Mouse (Mus musculus) E14TG2a.4 (cell line): ENCODE results near the gene Cops6.

Experiments used
- CTCF ChIP-seq: conservative IDR thresholded peaks from 2 replicates; pipeline ENCODE4 v1.5.1; 2014; ENCODE audit warnings: low read length
- POU5F1 ChIP-seq: IDR thresholded peaks from 2 replicates; pipeline ENCODE4 v1.6.1; 2014; ENCODE audit warnings: low read length, borderline replicate concordance

DNA sequence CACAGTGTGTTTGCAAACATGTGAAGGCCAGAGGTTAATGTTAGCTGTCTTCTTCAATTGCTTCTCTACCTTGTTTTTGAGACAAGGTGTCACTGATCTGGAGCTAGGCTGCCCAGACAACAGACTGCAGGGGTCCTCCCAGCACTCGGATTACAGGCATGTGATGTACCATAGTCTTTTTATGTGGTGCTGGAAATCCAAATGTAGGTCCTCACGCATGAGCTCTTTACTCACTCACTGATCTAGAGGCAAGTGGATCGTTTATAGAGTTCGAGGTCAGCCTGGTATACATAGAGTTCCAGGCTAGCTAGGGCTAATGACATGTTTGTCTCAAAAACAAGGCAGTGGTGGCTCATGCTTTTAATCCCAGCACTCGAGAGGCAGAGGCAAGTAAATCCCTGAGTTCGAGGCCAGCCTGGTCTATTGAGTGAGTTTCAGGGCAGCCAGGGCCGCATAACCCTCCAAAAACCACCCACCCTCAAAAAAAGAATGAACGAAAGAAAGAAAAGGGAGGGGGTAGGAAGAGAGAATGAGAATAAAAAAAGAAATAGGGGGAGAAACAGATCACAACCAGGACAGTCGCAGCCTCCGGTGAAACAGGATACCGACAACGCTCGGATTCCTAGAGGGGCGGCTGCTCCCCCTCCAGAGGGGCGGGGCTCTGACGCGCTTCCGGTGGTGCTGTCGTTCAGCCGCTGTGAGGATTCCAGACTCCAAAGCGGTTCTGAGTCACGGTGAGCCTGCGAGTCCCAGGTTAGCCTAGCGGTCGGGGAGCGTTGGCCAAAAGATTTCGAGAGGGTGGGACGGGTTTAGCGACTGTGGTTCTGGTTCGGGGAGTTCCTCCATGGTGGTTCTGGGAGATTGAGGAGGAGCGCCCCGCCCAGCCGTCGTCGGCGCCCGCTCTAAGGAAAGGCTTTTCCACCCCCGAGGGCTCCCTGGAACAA lies 44.3 kb upstream of the Cops6 start, which contains the start of gene Zscan21:
- TF ChIP-seq CTCF, result no peak
- TF ChIP-seq POU5F1, result no peak
